Mouse (Mus musculus) cerebellum, postnatal 4 days (tissue): ENCODE results near the gene Plac1.

Experiments used
- DNase-seq, 2 experiments: peaks; one replicate each; pipeline ENCODE4 v3.0.0; 2022; ENCODE audit warnings: low spot score in 2 of 2, mixed read lengths in 1 of 2

The Plac1 gene

GRCm38 (mm10) chrX:53107127-53107526 is 132.8 kb downstream of the Plac1 start:
- DNase-seq = no peak

- DNase-seq = no peak
Measured at GRCm38 (mm10) chrX:53101165-53101564, 138.7 kb downstream of the Plac1 start.

- no peak for DNase-seq
Measured at GRCm38 (mm10) chrX:53099951-53100350, 140.0 kb downstream of the Plac1 start.

- DNase-seq = no peak
Measured at GRCm38 (mm10) chrX:53099266-53099665, 140.6 kb downstream of the Plac1 start.

DNA sequence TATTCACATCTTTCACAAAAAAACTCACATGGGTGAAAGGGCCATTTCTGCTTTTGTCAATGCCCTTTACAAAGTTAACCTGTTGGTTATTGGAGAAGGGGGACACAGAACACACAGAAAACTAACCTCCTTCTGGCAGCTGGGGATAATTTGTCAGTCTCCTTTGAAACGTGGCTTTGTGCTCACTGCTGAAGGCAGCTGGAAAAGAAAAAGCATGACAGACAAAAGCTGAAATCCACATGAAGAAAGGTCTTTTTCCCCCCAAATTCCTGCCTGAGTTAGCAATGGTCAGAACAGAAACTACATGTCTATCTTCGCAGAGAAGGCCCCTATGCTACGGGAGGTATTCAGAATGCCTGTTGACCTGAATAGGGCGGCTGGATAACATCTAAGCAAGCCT is 141.6 kb downstream of the Plac1 start:
- DNase-seq = no peak

GRCm38 (mm10) chrX:53097786-53098185 is 142.1 kb downstream of the Plac1 start:
- DNase-seq = no peak

GRCm38 (mm10) chrX:53093381-53093780 is 146.5 kb downstream of the Plac1 start:
- no peak for DNase-seq

DNA sequence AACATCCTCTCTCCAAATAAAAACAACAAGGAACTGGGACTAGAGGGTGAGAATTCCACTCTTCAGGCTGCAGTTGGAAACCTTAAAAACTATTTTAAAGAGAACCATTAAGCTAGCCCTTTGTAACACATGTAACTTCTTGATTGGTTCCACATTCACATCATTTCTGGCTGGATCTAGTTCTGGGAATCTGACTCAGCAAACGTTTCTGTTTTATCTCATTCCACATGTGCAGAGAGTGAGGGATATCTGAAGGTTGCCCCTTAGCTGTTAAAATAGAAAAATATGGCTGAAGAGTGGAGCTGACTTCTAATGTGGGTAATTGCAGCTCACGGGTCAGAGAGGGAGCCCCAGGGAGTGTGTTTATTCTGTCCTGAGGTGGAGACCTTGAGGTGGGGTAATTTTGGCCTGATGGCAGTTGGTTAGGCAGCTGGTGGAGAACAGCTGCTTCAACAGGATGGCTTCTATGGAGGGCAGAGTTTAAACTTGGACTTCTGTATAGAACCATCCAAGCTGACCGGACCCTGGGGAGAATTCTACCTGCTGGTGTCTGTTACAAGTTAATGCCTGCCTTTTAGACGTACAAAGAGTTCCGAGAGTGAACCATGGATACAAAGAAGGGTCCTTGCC is 151.1 kb downstream of the Plac1 start:
- DNase-seq = no peak

DNA sequence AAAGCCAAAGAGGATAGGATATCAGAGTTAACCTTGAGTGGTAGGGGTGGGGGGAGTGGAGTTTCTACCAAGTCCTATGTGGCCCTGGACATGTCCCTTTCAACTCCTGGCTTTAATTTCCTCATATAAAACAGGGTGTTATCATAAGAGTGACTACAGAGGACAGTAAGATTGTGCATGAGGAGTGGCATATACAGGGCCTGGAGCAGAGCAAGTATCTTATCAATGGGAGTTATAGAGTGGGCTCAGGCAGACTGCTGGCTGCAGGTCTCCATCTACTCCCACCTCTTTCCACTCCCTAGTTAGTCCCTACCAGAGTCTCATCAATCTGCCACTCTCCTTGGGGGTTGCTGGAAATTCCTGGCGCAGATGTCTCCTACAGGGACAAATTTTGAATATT is 152.7 kb downstream of the Plac1 start:
- no peak for DNase-seq

GRCm38 (mm10) chrX:53085559-53085958 is 154.4 kb downstream of the Plac1 start:
- DNase-seq = no peak

DNA sequence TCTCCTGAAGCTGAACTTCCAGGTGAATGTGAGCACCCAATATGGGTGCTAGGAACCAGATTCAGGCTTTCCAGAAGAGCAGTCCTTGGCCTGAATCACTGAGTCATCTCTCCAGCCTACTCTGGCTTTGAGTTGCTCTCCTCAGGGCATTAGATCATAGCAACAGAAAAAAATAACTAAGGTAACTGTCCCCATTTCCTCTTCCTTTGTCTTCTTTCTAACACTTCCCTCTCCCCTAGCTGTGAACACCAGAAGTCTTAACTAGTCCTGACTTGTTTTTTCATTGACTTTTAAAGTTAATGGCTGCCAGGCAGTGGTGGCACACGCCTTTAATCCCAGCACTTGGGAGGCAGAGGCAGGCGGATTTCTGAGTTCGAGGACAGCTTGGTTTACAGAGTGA is 175.5 kb downstream of the Plac1 start:
- DNase-seq = no peak

GRCm38 (mm10) chrX:53059426-53060007 is 180.4 kb downstream of the Plac1 start:
- no peak for DNase-seq

DNA sequence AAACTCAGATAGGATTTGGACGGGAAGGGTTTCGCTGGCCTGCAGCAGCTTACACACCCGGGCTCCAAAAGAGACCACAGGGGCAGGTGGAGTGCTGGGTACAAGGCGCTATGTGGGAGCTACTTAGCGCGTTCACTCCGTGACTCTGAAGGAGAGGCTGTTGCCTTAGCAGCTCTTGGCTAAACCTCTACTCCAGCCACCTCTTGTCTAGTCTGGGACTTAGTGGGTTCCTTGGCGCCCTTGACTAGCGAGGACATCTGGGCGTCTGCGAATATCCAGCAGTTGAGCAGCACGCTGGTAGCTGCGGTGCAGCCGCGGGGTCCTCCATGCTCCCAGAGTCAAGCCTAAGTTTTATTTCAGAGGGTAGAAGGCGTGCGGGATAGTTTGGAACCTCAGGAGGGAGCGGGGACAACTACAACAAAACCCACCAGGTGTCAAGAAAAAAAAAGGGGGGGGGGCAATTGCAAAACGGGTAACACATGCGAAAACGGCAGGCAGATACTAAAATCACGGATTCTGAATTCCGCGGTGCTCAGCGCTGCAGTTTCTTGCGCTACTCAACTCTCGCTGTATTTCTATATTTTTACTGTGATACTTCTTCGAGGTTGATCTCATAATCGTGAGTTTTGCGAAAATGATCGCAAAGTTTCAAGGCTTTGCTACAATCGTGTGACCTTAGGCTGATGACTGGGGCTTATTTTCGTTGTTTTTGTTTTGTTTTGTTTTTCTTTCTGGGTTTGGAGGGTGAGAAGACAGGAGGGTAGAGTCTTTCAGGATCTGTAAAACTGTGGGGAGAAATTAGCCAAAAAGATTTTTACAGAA is 181.2 kb downstream of the Plac1 start:
- DNase-seq = no peak

DNA sequence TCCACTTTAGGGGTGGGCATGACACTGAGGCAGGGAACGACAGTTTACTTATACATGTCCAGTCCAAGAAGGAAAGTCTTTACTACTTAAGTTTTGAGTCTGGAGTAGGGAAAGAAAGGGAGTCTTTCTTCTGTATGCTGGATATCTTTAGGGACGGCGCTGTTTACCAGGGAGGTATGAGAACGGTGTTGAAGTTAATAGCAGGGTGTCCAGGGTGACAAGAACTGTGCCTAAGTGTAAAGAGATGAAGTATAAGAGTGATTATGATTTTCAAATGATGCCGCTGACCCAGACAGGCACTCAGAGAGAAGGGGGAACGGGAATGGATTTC is 182.2 kb downstream of the Plac1 start:
- no peak for DNase-seq

DNA sequence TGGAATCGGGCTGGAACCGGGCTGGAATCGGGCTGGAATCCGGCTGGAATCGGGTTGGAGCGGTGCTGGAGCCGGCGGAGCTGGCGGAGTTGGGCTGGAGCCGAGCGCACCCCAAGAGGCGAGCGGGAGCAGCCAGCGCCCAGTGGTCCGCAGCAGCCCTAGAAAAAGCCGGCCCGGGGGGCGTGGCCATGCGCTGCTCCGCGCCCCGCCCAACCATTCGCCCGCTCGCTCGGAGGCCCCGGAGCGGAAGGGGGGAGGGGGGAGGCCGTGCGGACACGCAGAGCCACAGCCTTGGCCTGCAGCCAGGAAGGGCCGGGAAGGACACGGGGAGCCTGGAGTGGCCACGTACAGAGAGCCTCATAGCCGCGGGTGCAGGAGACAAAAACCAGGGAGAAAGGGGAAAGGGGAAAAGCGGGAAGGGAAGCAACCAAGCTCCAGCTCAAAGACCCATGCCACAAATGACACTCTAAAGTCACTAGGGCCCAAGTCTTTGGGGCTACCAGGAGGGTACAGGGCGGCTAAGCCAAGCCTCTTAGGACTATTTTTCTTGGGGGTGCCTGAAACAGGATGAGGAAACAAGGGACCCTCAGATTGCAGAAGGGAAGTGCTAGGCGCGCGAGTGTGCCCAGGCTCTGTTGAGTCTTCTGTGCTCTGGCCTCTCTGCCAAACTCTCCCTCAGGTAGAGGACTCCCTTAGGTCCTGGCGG is 182.7 kb downstream of the Plac1 start:
- DNase-seq = peak; percentile 32 to 70

DNA sequence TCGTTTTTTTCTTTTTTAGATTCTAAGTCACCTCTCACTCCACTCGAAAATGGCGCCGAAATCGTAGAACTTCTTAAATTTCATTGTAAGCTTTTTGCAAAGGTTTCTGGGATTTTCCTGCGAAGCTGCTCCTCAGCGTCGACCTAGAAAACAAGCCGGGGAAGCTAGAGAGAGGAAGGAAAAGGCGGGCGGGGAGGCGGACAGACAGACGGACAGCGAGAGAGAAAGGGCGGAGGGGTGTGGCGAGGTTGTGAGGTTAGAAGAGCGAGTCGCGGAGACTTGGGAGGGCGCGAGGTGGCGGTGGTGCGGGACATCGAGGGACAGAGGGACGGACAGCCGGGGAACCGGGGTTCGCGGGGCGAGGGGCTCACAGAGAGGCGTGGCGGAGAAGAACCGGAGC is 183.3 kb downstream of the Plac1 start:
- DNase-seq = peak in 1 of 2 experiments; percentile 12

- no peak for DNase-seq
Measured at GRCm38 (mm10) chrX:53055771-53056170, 184.1 kb downstream of the Plac1 start.

DNA sequence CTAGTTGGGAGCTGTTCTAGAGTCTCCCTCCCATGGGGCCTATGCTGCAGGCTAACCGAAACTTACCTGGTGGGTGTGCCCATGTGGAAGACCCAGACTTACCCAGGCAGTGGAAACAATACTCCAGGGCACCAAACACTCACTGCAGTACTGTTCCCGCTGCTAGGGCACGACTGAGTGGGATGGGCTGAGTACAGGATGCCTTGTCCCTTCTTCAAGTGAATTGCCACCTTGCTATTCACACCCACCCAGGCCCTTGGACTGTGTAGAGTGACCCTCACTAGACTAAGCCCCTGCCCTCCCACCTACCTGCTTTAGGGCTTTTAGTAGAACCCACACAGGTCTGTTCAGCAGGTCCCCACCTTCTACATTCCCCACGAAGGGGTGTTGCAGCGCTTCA is 186.0 kb downstream of the Plac1 start:
- no peak for DNase-seq

DNA sequence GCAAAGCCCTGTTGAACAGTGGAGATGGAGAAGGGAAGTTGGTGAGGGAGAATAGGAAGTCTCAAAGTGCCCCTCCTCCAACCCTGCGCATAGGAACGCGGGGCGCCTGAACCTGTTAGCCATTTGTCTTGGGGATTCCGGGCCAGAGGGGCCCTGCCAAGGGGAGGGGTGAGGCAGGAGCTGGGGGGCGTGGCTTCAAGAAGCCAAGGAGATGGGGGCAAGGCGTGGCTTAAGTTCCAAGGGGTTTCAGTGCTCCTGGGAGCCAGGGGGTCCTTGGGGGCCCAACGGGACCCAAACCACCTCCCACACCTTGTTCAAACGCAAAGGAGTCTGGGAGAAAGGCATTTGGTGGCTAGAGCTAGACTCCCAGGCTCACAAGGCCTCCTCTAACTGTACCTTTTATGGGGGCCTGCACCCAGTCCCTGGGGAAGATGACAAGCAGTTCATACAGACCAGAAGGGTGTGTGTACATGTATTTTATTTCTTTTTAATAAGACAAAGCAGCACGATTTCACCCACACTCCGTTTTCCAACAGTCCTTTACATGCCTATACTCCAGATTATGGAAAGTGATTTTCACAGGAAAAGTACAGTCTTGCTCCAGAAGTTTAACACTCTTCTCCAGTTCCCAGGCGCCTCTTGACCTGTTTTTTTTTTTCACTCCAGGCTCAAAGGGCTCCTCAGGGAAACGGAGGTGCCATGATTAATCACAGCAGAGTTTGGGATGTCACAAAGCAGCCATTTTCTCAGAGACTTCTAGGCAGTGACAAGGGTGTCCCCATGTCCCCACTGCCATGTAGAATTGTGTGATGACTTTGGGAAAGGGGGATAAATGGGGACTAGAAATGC is 187.0 kb downstream of the Plac1 start:
- no peak for DNase-seq

DNA sequence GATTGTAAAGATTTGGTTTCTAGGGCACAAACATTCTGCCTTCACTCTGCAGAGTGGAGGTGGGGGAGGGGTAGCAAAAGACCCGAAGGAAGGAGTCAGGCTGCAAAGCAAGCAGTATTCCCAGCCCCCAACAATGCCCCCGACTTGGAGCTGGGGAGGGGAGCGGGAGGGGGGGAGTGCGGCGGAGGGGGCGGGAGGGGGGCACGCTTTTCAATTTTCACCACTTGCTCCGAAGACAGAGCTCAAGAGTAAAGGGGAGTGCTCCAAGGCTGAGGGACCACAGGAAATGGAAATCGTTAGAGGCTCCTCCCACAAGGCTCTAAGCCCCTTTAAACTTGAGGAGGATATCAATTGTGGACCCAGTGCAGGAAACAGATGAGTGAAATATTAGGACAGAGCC is 189.6 kb downstream of the Plac1 start:
- no peak for DNase-seq

GRCm38 (mm10) chrX:53049196-53049595 is 190.7 kb downstream of the Plac1 start:
- DNase-seq = no peak

GRCm38 (mm10) chrX:53046911-53047310 is 193.0 kb downstream of the Plac1 start:
- DNase-seq = no peak
